Mouse (Mus musculus): ENCODE results near the gene Rab25.
A peak's percentile ranks its signal among the peaks of the same experiment; 100 is the strongest.

Rab25 gene

GRCm38 (mm10) chr3:88567892-88568291, 19.8 kb upstream of the Rab25 start:
- DNase-seq (ENCODE audit: low read depth, low spot score), result no peak

GRCm38 (mm10) chr3:88566536-88567061, 18.5 kb upstream of the Rab25 start:
- DNase-seq (ENCODE audit: low read depth, low spot score), result no peak

- DNase-seq (ENCODE audit: low read depth, low spot score), result no peak
Measured at GRCm38 (mm10) chr3:88566116-88566515, 18.0 kb upstream of the Rab25 start.

- DNase-seq (ENCODE audit: low read depth, low spot score), result no peak
Measured at GRCm38 (mm10) chr3:88563966-88564365, 15.9 kb upstream of the Rab25 start.

- no peak for DNase-seq (ENCODE audit: low read depth, low spot score)
Measured at GRCm38 (mm10) chr3:88563442-88563841, 15.3 kb upstream of the Rab25 start.

- no peak for DNase-seq (ENCODE audit: low read depth, low spot score)
Measured at GRCm38 (mm10) chr3:88561989-88562388, 13.9 kb upstream of the Rab25 start.

GRCm38 (mm10) chr3:88559596-88559995, 11.5 kb upstream of the Rab25 start:
- no peak for DNase-seq (ENCODE audit: low read depth, low spot score)

- DNase-seq (ENCODE audit: low read depth, low spot score), result no peak
Measured at GRCm38 (mm10) chr3:88556616-88557015, 8.5 kb upstream of the Rab25 start.

- DNase-seq (ENCODE audit: low read depth, low spot score), result no peak
Measured at GRCm38 (mm10) chr3:88555731-88556130, 7.6 kb upstream of the Rab25 start.

- DNase-seq (ENCODE audit: low read depth, low spot score), result no peak
Measured at GRCm38 (mm10) chr3:88555069-88555605, 7.0 kb upstream of the Rab25 start.

GRCm38 (mm10) chr3:88553880-88554586, 5.9 kb upstream of the Rab25 start:
- peak; percentile 78 for DNase-seq (ENCODE audit: low read depth, low spot score)

- peak; percentile 95 for DNase-seq (ENCODE audit: low read depth, low spot score)
Measured at GRCm38 (mm10) chr3:88553525-88553879, 5.4 kb upstream of the Rab25 start, which contains the start of gene Ubqln4. Ubqln4 (plus strand) TSS chr3:88553758.

GRCm38 (mm10) chr3:88552676-88553524, 4.8 kb upstream of the Rab25 start, which contains the start of gene Lamtor2:
Lamtor2 (minus strand) TSS chr3:88553074.
- DNase-seq (ENCODE audit: low read depth, low spot score), result peak; percentile 98

- DNase-seq (ENCODE audit: low read depth, low spot score), result peak; percentile 84
Measured at GRCm38 (mm10) chr3:88552082-88552645, 4.1 kb upstream of the Rab25 start.

- DNase-seq (ENCODE audit: low read depth, low spot score), result no peak
Measured at GRCm38 (mm10) chr3:88551586-88551985, 3.5 kb upstream of the Rab25 start.

- DNase-seq (ENCODE audit: low read depth, low spot score), result no peak
Measured at GRCm38 (mm10) chr3:88546674-88547418, 1.3 kb downstream of the Rab25 start.

GRCm38 (mm10) chr3:88544955-88545591, 3.0 kb downstream of the Rab25 start:
- peak; percentile 85 for DNase-seq (ENCODE audit: low read depth, low spot score)

- peak; percentile 63 for DNase-seq (ENCODE audit: low read depth, low spot score)
Measured at GRCm38 (mm10) chr3:88544514-88544913, 3.6 kb downstream of the Rab25 start.

GRCm38 (mm10) chr3:88543651-88544410, 4.3 kb downstream of the Rab25 start:
- DNase-seq (ENCODE audit: low read depth, low spot score), result no peak

GRCm38 (mm10) chr3:88543174-88543573, 4.9 kb downstream of the Rab25 start:
- no peak for DNase-seq (ENCODE audit: low read depth, low spot score)

Measured in A20 (cell line).